Mouse (Mus musculus): ENCODE measurements around the gene Slc25a5.

DNA sequence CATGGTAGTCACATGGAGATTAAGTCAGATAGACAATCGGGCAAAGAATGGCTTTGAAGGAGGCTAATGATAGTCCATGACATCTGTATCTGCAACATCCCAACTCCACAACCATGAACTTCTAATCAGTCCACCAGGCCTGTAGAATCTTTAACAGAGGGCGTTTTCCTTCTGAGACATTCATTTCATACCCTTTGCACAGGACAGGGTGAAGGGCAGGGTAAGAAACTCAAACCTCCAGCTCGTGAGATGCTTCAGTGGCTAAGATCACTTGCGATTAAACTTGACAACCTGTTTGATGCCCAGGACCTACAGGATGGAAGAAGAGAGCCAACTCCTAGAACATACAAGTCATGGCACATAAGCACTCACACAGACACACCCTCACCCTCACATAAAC lies 19.6 kb downstream of the Slc25a5 start:
- TF ChIP-seq E2F4 (IDR thresholded peaks at IDR 0.05; ENCODE audit: insufficient replicate concordance, low read depth, low read length) = no peak
- TF ChIP-seq MYC (IDR thresholded peaks at IDR 0.05; ENCODE audit: low read depth, low read length) = no peak
- TF ChIP-seq CTCF (conservative IDR thresholded peaks at IDR 0.05 in 1 of 2, IDR thresholded peaks at IDR 0.05 in 1 of 2; ENCODE audit: low read depth in 2 of 2, low read length in 2 of 2) = no peak
- TF ChIP-seq GABPA (IDR thresholded peaks at IDR 0.05; ENCODE audit: insufficient replicate concordance, low read depth, low read length) = no peak
- TF ChIP-seq NRF1 (IDR thresholded peaks at IDR 0.05; ENCODE audit: low read depth, low read length) = no peak
- no peak for TF ChIP-seq USF1 (IDR thresholded peaks at IDR 0.05; ENCODE audit: low read depth, low read length)
- TF ChIP-seq RAD21 (IDR thresholded peaks at IDR 0.05; ENCODE audit: low read depth, low read length) = no peak
- TF ChIP-seq ZNF384 (IDR thresholded peaks at IDR 0.05; ENCODE audit: low read depth, low read length) = no peak
- TF ChIP-seq MAX (IDR thresholded peaks at IDR 0.05; ENCODE audit: low read length) = no peak
- TF ChIP-seq MAFK (IDR thresholded peaks at IDR 0.05; ENCODE audit: insufficient replicate concordance, low read length) = no peak
- no peak for TF ChIP-seq SMC3 (IDR thresholded peaks at IDR 0.05; ENCODE audit: low read depth, low read length)
- TF ChIP-seq POLR2A (IDR thresholded peaks at IDR 0.05; ENCODE audit: low read depth, low read length) = no peak
- no peak for TF ChIP-seq HCFC1 (IDR thresholded peaks at IDR 0.05; ENCODE audit: low read depth, low read length)
- no peak for TF ChIP-seq ZKSCAN1 (IDR thresholded peaks at IDR 0.05; ENCODE audit: borderline replicate concordance, low read depth, low read length)

All from CH12.LX (cell line).